ENCODE assay signal across 19 mouse cellular contexts in genomic region chrX:5798433-5798832, GRCm38 (mm10).
"Had no signal": no experiment of that assay in that cellular context is flagged by ENCODE, and none has a peak within 500 bp of the region (broad histone marks: within the 10 kb centered on the region; RNA-seq: fewer than 3 reads in every experiment).

No protein-coding gene starts in this region.

- DNase-seq: kidney, adult 2 months; kidney, postnatal 36 days; layer of hippocampus, postnatal 36 days; liver, embryonic 13.5 days; retina, postnatal 1 day; right cerebral cortex, postnatal 25 days; spleen, adult 18-20 months; thymus, postnatal 36 days had no signal

- H3K27ac ChIP-seq: kidney, postnatal 0 days; left cerebral cortex, adult 2 months; liver, embryonic 13.5 days; midbrain, embryonic 10.5 days; midbrain, embryonic 13.5 days; neural tube, embryonic 13.5 days; stomach, embryonic 15.5 days had no signal

- H3K9ac ChIP-seq: liver, embryonic 13.5 days; midbrain, embryonic 13.5 days; neural tube, embryonic 13.5 days; stomach, embryonic 15.5 days had no signal

- H3K4me2 ChIP-seq: liver, embryonic 13.5 days; midbrain, embryonic 13.5 days; neural tube, embryonic 13.5 days; stomach, embryonic 15.5 days had no signal

- H3K4me1 ChIP-seq: liver, embryonic 13.5 days; megakaryocyte, embryonic 14.5 days; midbrain, embryonic 10.5 days; midbrain, embryonic 13.5 days; neural tube, embryonic 13.5 days; stomach, embryonic 15.5 days had no signal

- H3K9me3 ChIP-seq: liver, embryonic 13.5 days; megakaryocyte, embryonic 14.5 days; midbrain, embryonic 10.5 days; midbrain, embryonic 13.5 days; neural tube, embryonic 13.5 days; stomach, embryonic 15.5 days had no signal

- ATAC-seq: inflammation-experienced regulatory T-cells, adult 6 months; intestine, embryonic 16.5 days; midbrain, embryonic 13.5 days; midbrain, embryonic 16.5 days had no signal

- H3K36me3 ChIP-seq: liver, embryonic 13.5 days; midbrain, embryonic 10.5 days; midbrain, embryonic 13.5 days; neural tube, embryonic 13.5 days; stomach, embryonic 15.5 days had no signal

- H3K4me3 ChIP-seq: left cerebral cortex, adult 2 months; liver, embryonic 13.5 days; megakaryocyte, embryonic 14.5 days; midbrain, embryonic 10.5 days; midbrain, embryonic 13.5 days; myocyte; neural tube, embryonic 13.5 days; stomach, embryonic 15.5 days had no signal

- H3K27me3 ChIP-seq: liver, embryonic 13.5 days; megakaryocyte, embryonic 14.5 days; midbrain, embryonic 13.5 days; neural tube, embryonic 13.5 days; stomach, embryonic 15.5 days had no signal
